Mouse (Mus musculus) cortical plate, adult 2 months (tissue): ENCODE data around the gene Crygd. TPM values are rescaled to one million over a fixed set of nuclear protein-coding genes. Genes with fewer than 3 reads are reported as not detected.
A peak's percentile ranks its signal among the peaks of the same experiment; 100 is the strongest.

Experiments
- H3K27ac ChIP-seq: fragments of 200-500 bp; 2 replicates; pipeline ENCODE4 v1.5.1; 2012; ENCODE audit warnings: low read length, control low read depth, inconsistent platforms; ENCODE audit not compliant: insufficient read depth
- H3K4me1 ChIP-seq: fragments of 200-500 bp; 2 replicates; pipeline ENCODE4 v1.6.1; 2011; ENCODE audit warnings: low read length; ENCODE audit not compliant: control insufficient read depth, insufficient read depth
- H3K4me3 ChIP-seq: fragments of 200-500 bp; 2 replicates; pipeline ENCODE4 v1.5.1; 2011; ENCODE audit warnings: mild to moderate bottlenecking, low read length, control low read depth; ENCODE audit not compliant: insufficient read depth
- CTCF ChIP-seq: fragments of 200-500 bp; IDR thresholded peaks from 2 replicates; pipeline ENCODE4 v1.5.1; 2011; ENCODE audit warnings: mild to moderate bottlenecking, control low read depth, low read length; ENCODE audit not compliant: insufficient read depth; ENCODE audit errors: extremely low read depth
- POLR2A ChIP-seq: fragments of 200-500 bp; IDR thresholded peaks from 2 replicates; pipeline ENCODE4 v1.6.1; 2011; ENCODE audit warnings: mild to moderate bottlenecking, low read length, control low read depth; ENCODE audit not compliant: insufficient read depth; ENCODE audit errors: extremely low read depth
- polyA plus RNA-seq: library from polyadenylated mRNA; depleted of rRNA; stranded (reverse); fragments of >200 nt; gene quantifications from 2 replicates; pipeline ENCODE4 v1.2.3, GENCODE M21; 2012; rRNA removed

The Crygd gene
- polyA plus RNA-seq, 1 experiment, result not detected

GRCm38 (mm10) chr1:65048781-65049180, 14.5 kb downstream of the Crygd start:
- H3K4me1 ChIP-seq, result no peaks in the 10 kb centered on the region
- TF ChIP-seq CTCF (no peak), POLR2A (no peak)
- no peak overlapping the region for H3K27ac ChIP-seq

GRCm38 (mm10) chr1:65046401-65047109, 16.7 kb downstream of the Crygd start:
- Histone ChIP-seq H3K27ac (no peak overlapping the region), H3K4me3 (no peak overlapping the region; the same call in 1 of the 2 replicates), H3K4me1 (no peaks in the 10 kb centered on the region)
- TF ChIP-seq POLR2A (no peak), CTCF (peak; percentile 51; the same call in 1 of the 2 replicates)

More at GRCm38 (mm10) chr1:65048781-65049180, 14.5 kb downstream of the Crygd start:
- no peak overlapping the region for H3K4me3 ChIP-seq

- H3K4me1 ChIP-seq, result no peaks in the 10 kb centered on the region
- H3K27ac ChIP-seq, result no peak overlapping the region
- TF ChIP-seq CTCF (no peak), POLR2A (no peak)
- H3K4me3 ChIP-seq, result no peak overlapping the region
These were observed 19.8 kb downstream of the Crygd start for GRCm38 (mm10) chr1:65043433-65043832.

- H3K4me3 ChIP-seq, result no peak overlapping the region
- no peaks in the 10 kb centered on the region for H3K4me1 ChIP-seq
- no peak overlapping the region for H3K27ac ChIP-seq
- no peak for TF ChIP-seq CTCF
- TF ChIP-seq POLR2A, result no peak
These were observed 21.4 kb downstream of the Crygd start for GRCm38 (mm10) chr1:65041837-65042236.

GRCm38 (mm10) chr1:65040806-65041205, 22.4 kb downstream of the Crygd start:
- Histone ChIP-seq H3K4me1 (no peaks in the 10 kb centered on the region), H3K4me3 (no peak overlapping the region)
- no peak for TF ChIP-seq CTCF
- TF ChIP-seq POLR2A, result no peak

GRCm38 (mm10) chr1:65039679-65040078, 23.6 kb downstream of the Crygd start:
- Histone ChIP-seq H3K4me1 (no peaks in the 10 kb centered on the region), H3K27ac (no peak overlapping the region), H3K4me3 (no peak overlapping the region)
- TF ChIP-seq POLR2A (no peak), CTCF (no peak)

More at GRCm38 (mm10) chr1:65040806-65041205, 22.4 kb downstream of the Crygd start:
- no peak overlapping the region for H3K27ac ChIP-seq

- TF ChIP-seq POLR2A (no peak), CTCF (no peak)
These were observed 25.7 kb downstream of the Crygd start for GRCm38 (mm10) chr1:65037542-65037941.

GRCm38 (mm10) chr1:65035513-65035912, 27.7 kb downstream of the Crygd start:
- TF ChIP-seq POLR2A, result no peak
- no peak for TF ChIP-seq CTCF
- Histone ChIP-seq H3K27ac (no peak overlapping the region), H3K4me1 (no peaks in the 10 kb centered on the region), H3K4me3 (no peak overlapping the region)

More at GRCm38 (mm10) chr1:65037542-65037941, 25.7 kb downstream of the Crygd start:
- Histone ChIP-seq H3K27ac (no peak overlapping the region), H3K4me1 (no peaks in the 10 kb centered on the region), H3K4me3 (no peak overlapping the region)

- Histone ChIP-seq H3K4me1 (no peaks in the 10 kb centered on the region), H3K27ac (no peak within 1 kb of the TSS), H3K4me3 (no peak within 1 kb of the TSS)
- TF ChIP-seq CTCF (no peak), POLR2A (no peak)
These were observed 30.6 kb downstream of the Crygd start, which contains the start of gene Akr1cl for GRCm38 (mm10) chr1:65032641-65033040. Gene Akr1cl, minus strand, starts transcription at chr1:65032759.

GRCm38 (mm10) chr1:65028206-65028605, 35.0 kb downstream of the Crygd start:
- Histone ChIP-seq H3K27ac (no peak overlapping the region), H3K4me3 (no peak overlapping the region), H3K4me1 (no peaks in the 10 kb centered on the region)
- no peak for TF ChIP-seq CTCF
- no peak for TF ChIP-seq POLR2A

- no peak overlapping the region for H3K4me3 ChIP-seq
- H3K27ac ChIP-seq, result no peak overlapping the region
- TF ChIP-seq POLR2A (no peak), CTCF (no peak)
- no peaks in the 10 kb centered on the region for H3K4me1 ChIP-seq
These were observed 50.5 kb downstream of the Crygd start for GRCm38 (mm10) chr1:65012726-65013125.

Other genes starting within 250 kb of the Crygd start
- gene Plekhm3, start 106.6 kb downstream of the Crygd start, polyA plus RNA-seq, result 15.2 and 15.4 TPM in 2 replicates
- gene Akr1cl, start 30.7 kb downstream of the Crygd start, polyA plus RNA-seq, result not detected in 2 replicates
- gene Cryge, start 12.3 kb downstream of the Crygd start, polyA plus RNA-seq, result not detected in 2 replicates
- not detected in 2 replicates for gene Crygc, start 10.2 kb upstream of the Crygd start, polyA plus RNA-seq
- not detected in 2 replicates for gene Crygb, start 18.8 kb upstream of the Crygd start, polyA plus RNA-seq
- 1.1 and 1.3 TPM in 2 replicates for gene Cryga, start 39.9 kb upstream of the Crygd start, polyA plus RNA-seq
- 0.83 and 1.7 TPM in 2 replicates for gene Gm28845, start 56.1 kb upstream of the Crygd start, polyA plus RNA-seq
- gene D630023F18Rik, start 59.8 kb upstream of the Crygd start, polyA plus RNA-seq, result 4.7 and 6.8 TPM in 2 replicates
- gene Idh1, start 123.0 kb upstream of the Crygd start, polyA plus RNA-seq, result 36.7 and 37.6 TPM in 2 replicates
- 13.2 and 13.5 TPM in 2 replicates for gene Pikfyve, start 123.2 kb upstream of the Crygd start, polyA plus RNA-seq
- 1.1 and 1.3 TPM in 2 replicates for gene Pth2r, start 218.6 kb upstream of the Crygd start, polyA plus RNA-seq